Mouse (Mus musculus): ENCODE data around the gene Clcc1.
"Not testable (repeated sequence)": the region's sequence is repeated elsewhere in the genome, so short reads cannot be mapped to it uniquely, and the experiment has no call there.

DNA sequence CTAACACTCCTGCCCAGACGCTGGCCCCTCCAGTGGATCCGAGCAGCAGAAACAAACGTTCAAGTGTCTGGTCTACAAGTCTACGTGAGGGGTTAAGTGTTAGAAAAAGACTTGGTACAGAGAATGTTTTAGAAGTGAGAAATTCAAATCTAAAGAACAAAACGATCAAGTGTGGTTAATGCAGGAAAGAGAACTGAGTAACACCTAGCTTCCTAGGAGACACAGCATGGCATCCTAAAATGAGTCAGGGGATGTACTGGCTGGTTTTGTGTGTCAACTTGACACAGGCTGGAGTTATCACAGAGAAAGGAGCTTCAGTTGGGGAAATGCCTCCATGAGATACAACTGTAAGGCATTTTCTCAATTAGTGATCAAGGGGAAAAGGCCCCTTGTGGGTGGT lies 29.9 kb downstream of the Clcc1 start:
- not testable (repeated sequence) for TF ChIP-seq CTCF (IDR thresholded peaks at IDR 0.05; ENCODE audit: control insufficient read depth, insufficient read depth, insufficient replicate concordance, low read depth, low read length); POLR2A (IDR thresholded peaks at IDR 0.05; ENCODE audit: control insufficient read depth, low read depth, low read length)

All from testis, adult 2 months (tissue).